Mouse (Mus musculus): ENCODE results near the gene Gpn2. TPM values are rescaled to one million over a fixed set of nuclear protein-coding genes. Genes with fewer than 3 reads are reported as not detected.

Gene Gpn2
- 1 to 10 TPM; 7.7 to 8.6 TPM for total RNA-seq (2021)
- long read RNA-seq, experiment 1, transcript Gpn2-201 (5 exons, 1,367 nt) = major isoform, 7 of 7 reads
- long read RNA-seq, experiment 1, partial matches to known transcripts = 0 of 7 reads
- long read RNA-seq, experiment 1, other reads (novel, unspliced or antisense) = 0 of 7 reads
- long read RNA-seq, experiment 2, transcript Gpn2-201 (5 exons, 1,367 nt) = major isoform, 14 of 15 reads
- long read RNA-seq, experiment 2, partial matches to known transcripts = 1 of 15 reads
- long read RNA-seq, experiment 2, other reads (novel, unspliced or antisense) = 0 of 15 reads

DNA sequence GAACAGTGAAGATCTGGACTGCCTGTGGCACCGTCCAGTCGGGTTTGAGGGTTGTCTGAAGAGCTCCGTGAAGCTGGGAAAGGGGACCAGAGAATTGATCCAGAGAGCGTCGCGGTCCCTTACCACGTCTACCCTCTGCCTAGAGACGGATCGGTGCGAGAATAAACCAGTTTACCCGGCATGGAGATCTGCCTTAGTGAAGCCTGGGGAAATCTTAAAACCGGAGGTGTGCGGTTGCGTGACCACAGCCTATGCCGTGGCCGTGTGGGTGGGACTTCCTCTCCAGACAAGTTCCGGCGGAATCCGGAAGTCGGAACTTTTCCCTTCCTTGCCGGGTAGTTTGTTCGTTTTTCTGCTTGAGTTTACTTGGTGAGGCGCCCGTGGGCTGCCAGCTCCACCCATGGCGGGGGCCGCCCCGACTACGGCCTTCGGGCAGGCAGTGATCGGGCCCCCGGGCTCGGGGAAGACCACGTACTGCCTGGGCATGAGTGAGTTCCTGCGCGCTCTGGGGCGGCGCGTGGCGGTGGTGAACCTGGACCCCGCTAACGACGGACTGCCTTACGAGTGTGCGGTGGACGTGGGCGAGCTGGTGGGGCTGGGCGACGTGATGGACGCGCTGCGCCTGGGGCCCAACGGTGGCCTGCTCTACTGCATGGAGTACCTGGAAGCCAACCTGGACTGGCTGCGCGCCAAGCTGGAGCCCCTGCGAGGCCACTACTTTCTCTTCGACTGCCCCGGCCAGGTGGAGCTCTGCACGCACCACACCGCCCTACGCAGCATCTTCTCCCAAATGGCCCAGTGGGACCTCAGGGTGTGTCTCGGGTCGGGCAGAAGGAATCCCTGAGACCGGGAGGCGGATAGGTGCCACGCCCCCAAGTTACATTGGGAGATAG, at the start of gene Gpn2:
Gene Gpn2 (plus strand): TSS at position 304 of the 893 bp plus-strand sequence.
- DNase-seq = peak; percentile 78 to 86
- intact Hi-C loops (cut with DNase I) = no loop called here

- intact Hi-C loops (cut with DNase I) = no loop called here
- no peak for DNase-seq
Measured at GRCm38 (mm10) chr4:133536081-133536480, 48.1 kb upstream of the Gpn2 start.

DNA sequence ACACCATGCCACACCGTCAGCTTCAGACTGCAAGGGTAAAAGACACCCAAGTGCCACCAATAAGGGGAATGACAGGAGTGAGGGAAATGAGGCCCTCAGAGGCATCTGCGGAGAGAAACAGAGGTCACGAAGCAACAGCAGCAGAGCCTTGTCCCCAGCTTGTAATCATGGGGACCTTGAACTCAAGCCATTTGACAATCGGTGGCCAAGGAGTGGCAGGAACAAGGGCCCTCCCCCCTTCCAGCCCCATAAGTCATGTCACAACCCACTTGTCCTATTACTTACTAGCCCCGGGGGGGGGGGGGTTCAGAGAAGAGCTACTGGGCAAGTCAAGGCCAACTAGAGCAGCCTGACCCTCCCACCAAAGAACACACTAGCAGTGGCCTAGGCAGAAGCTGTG, 47.5 kb upstream of the Gpn2 start:
- no peak for DNase-seq
- intact Hi-C loops (cut with DNase I) = no loop called here

GRCm38 (mm10) chr4:133545272-133546231, 38.6 kb upstream of the Gpn2 start, which contains the start of gene Nudc:
TSS of gene Nudc (minus strand) at chr4:133545996.
- intact Hi-C loops (cut with DNase I) = no loop called here
- DNase-seq = peak; percentile 95 to 97

DNA sequence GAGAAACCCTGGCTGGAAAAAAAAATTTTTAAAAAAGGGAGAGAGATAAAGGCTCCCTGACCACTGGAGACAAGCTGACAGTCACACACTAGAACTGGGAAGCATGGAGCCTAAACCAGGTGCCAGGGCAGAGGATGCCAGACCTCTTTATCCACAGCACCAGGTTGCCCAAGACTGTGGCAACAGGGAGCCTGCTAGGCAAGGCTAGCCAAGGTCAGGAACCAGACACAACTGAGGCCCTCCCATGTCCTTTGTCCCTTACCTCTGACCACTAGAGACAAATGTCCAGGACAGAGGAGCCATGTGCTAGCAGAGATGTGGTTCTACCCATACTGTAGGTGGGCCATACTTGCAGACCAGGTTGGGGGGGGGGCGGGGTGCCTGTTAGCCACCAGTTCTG, 32.1 kb upstream of the Gpn2 start:
- no peak for DNase-seq
- intact Hi-C loops (cut with DNase I) = no loop called here

GRCm38 (mm10) chr4:133552768-133553447, 31.3 kb upstream of the Gpn2 start, which contains the start of gene Nr0b2:
TSS of gene Nr0b2 (plus strand) at chr4:133553376.
- intact Hi-C loops (cut with DNase I) = no loop called here
- peak; percentile 44 to 53 for DNase-seq

DNA sequence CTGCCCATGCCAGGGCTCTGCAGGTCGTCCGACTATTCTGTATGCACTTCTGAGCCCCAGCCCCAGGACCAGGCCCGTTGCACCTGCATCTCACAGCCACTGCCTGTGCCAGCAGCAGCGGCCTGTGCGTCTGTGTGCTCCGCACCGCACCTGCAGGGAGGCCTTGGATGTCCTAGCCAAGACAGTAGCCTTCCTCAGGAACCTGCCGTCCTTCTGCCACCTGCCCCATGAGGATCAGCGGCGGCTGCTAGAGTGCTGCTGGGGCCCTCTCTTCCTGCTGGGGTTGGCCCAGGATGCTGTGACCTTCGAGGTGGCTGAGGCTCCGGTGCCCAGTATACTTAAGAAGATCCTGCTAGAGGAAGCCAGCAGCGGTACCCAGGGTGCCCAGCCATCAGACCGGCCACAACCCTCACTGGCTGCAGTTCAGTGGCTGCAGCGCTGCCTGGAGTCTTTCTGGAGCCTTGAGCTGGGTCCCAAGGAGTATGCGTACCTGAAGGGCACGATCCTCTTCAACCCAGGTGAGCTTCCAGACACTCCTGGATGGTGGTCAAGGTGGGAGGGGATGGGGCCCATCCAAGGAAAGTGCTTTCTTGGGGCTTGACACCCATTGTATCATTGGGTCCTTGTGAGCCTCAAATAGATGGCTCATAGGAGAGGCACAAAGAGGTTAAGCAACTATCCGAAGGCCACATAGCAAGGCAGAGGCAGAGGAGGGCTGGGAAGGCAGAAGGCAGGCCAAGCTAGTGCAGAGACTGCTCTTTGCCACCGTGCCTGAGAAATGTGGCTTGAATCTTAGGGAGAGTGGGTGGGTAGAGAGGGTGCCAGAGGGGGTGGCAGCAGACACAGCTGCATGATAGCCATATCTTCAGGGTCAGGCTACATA, 30.5 kb upstream of the Gpn2 start:
- intact Hi-C loops (cut with DNase I) = no loop called here
- peak; percentile 29 to 31 for DNase-seq

GRCm38 (mm10) chr4:133557041-133557717, 27.0 kb upstream of the Gpn2 start:
- DNase-seq = no peak
- intact Hi-C loops (cut with DNase I) = no loop called here

DNA sequence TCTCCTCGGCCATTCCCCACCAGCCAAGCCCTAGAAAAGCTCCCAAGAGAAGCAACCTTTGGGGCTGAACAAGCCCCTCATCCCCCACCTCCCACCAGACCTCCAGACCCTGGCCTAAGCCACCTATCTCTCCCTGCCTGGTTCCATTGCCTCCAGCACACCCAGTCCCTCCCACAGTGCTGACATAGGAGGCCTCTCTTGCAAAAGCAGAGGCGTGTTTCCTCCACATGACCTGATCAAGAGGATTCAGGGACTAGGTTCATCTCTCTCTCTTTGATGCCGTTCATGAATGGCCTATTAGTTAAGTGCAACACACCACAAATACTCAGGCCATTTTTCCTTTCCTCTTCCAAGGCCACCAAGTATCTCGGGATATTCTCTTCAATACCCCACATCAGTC, 24.3 kb upstream of the Gpn2 start:
- intact Hi-C loops (cut with DNase I) = no loop called here
- DNase-seq = no peak

- no peak for DNase-seq
- intact Hi-C loops (cut with DNase I) = no loop called here
Measured at GRCm38 (mm10) chr4:133561622-133562021, 22.5 kb upstream of the Gpn2 start.

GRCm38 (mm10) chr4:133563123-133563571, 21.0 kb upstream of the Gpn2 start:
- intact Hi-C loops (cut with DNase I) = no loop called here
- DNase-seq = peak; percentile 77 to 80

DNA sequence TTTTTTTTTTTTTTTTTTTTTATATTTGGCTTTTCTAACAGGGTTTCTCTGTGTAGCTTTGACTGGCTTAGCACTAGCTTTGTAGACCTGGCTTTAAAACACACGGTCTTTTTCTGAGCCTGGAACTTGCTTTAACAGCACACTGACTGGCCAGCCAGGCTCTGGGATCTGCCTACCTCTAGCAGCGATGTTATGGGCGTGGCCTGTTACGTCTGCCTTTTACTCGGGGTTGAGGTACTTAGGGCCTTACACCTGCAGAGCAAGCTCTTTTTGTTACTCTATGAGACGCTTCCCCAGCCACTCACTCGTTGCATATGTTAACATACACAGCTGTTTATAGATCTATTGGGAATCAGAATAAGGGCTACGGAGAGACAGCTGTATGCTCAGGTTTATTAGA, 16.9 kb upstream of the Gpn2 start:
- intact Hi-C loops (cut with DNase I) = no loop called here
- no peak for DNase-seq

DNA sequence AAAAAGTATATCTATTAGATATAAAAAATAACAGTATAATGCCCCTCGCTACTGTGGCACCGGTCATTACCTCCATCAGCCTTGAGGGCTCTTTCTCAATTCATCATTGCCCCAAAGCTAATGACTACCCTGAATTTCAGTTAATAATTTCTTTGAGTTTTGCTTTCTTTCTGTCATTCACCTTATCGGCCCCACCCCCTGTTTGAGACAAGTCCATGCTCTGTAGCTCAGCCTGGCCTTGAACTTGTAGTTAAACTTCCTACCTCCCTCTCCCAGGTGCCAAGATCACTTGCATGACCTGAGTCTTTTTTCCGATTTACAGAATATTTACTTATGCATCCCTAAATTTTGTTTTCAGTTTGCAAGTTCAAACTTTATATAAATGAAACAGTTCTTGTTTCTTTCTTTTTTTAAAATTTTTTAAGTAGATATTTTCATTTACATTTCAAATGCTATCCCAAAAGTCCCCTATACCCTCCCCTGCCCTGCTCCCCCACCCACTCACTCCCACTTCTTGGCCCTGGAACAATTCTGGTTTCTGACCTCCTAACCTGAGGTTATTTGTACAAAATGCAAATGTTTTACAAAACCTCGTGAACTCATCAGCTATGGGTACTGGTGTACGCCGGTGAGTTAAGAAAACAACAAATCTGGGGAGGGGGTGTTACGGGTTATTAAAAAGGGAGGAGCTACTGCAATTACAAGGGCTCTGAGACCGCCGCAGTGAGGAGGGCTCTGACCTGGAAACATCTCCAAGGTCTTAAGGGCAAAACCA, 14.7 kb upstream of the Gpn2 start:
- DNase-seq = no peak
- intact Hi-C loops (cut with DNase I) = no loop called here

DNA sequence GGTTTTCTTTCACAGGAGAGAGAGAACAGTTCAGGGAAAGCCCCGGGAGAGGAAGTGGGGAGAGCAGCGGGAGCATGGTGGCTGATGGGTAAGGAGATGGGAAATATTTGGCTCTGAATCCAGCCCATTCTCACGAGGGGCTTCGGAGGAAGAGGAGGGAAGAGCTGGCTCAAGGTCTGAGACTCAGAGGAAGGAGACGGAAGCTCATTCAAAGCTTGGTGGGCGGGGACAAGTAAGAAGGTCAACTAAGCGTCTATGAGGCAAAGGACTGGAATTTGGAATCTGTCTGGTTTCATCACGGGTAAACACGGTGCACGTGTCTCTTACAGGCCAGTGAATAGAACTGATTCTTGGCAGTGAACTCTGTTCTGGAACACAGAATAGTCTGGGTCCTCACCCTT, 14.1 kb upstream of the Gpn2 start:
- intact Hi-C loops (cut with DNase I) = no loop called here
- no peak for DNase-seq

DNA sequence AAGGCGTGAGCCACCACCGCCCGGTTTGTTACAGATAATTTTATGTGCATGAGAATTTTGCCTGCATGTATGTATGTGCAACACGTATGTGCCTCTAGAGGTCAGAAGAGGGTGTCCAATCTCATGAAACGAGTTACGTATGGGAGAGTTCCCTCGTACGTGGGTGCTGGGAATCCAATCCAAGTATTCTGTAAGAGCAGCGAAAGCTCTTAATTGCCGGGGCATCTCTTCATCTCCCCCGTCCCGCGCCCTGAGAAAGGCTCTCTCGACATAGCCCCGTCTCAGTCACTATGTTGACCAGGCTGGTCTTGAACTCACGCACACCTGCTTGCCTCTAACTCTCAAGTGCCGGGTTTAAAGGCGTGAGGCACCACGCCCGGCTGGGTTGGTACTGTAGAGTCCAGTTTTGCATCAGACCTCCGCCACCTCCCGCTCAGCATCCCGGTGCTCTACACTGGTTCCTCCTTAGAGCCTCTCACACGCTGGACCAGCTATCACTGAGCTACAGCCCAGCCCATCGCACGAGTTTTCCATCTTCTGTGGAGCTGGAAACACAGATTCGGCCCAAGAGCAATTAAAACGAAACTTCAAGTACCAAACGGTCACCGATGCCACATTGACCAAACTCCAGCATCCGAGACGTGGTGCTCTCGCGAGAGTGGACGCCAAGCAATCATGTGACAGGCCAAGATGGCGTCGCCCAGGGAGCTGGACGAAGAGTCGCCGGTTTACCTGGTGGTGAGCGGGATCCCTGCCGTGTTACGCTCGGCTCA, 9.9 kb upstream of the Gpn2 start, which contains the start of gene Gpatch3:
Gene Gpatch3 (plus strand): TSS at position 676 of the 773 bp plus-strand sequence.
- DNase-seq = peak; percentile 89 to 94
- intact Hi-C loops (cut with DNase I) = no loop called here

DNA sequence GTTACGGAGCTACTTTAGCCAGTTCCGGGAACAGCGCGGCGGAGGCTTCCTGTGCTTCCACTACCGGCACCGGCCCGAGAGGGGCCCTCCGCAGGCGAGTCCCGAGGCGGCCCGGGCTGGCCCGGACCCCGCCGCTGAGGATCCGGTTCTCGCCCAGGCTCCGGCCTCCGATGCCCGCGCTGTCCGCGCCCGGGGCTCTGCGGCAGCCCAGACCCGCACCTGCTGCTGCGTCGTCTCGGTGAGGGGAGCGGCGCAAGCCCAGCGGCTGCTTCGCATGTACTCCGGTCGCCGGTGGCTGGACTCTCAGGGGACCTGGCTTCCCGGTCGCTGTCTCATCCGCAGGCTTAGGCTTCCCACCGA, 9.3 kb upstream of the Gpn2 start:
- no peak for DNase-seq
- intact Hi-C loops (cut with DNase I) = no loop called here

DNA sequence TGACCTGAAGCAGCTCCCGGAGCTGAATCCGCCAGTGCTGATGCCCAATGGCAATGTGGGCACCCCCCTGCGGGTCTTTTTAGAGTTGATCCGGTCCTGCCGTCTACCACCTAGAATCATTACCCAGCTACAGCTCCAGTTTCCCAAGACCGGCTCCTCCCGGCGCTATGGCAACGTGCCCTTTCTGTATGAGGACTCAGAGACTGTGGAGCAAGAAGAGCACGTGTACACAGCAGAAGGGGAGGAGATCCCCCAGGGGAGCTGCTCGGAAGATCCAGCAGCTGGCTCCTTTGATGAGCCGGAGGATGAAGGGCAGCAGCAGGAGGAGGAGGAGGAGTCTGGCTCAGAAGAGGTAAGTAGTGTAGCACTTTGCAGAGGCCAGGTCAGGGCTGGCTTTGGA, 6.2 kb upstream of the Gpn2 start:
- intact Hi-C loops (cut with DNase I) = no loop called here
- no peak for DNase-seq

Data from heart, postnatal 14 days (tissue).